Mouse (Mus musculus) heart, adult 18-20 months (tissue): Measurements from ENCODE around the gene Zswim4. TPM values are rescaled to one million over a fixed set of nuclear protein-coding genes. Genes with fewer than 3 reads are reported as not detected.
A peak's percentile ranks its signal among the peaks of the same experiment; 100 is the strongest.

ENCODE experiments used
- DNase-seq, 2 experiments: peaks; one replicate each; pipeline ENCODE4 v3.0.0; 2021 to 2022; ENCODE audit warnings: mixed read lengths in 1 of 2
- microRNA-seq, 2 experiments: library from miRNA; unstranded; fragments of <30 nt; microRNA quantifications; one replicate each; pipeline ENCODE4 v1.2.0; 2022
- total RNA-seq, 2 experiments: library from RNA; stranded (reverse); gene quantifications; 2 replicates each; pipeline ENCODE4 v1.2.3; 2021

Gene Zswim4
- total RNA-seq, 2 experiments from 2014 or later, result 6.4 to 6.6 TPM

GRCm38 (mm10) chr8:84183261-84184084 is 53.4 kb downstream of the Zswim4 start:
- DNase-seq, result peak in 1 of 2 experiments; percentile 43

GRCm38 (mm10) chr8:84182833-84183232 is 54.0 kb downstream of the Zswim4 start:
- DNase-seq, result no peak

- DNase-seq, result peak in 1 of 2 experiments; percentile 44
Observed at GRCm38 (mm10) chr8:84180530-84181190, 56.2 kb downstream of the Zswim4 start.

GRCm38 (mm10) chr8:84179946-84180345 is 56.9 kb downstream of the Zswim4 start:
- DNase-seq, result no peak

- no peak for DNase-seq
Observed at GRCm38 (mm10) chr8:84178592-84178991, 58.3 kb downstream of the Zswim4 start.

GRCm38 (mm10) chr8:84177405-84177804 is 59.5 kb downstream of the Zswim4 start:
- DNase-seq, result no peak

- DNase-seq, result no peak
Observed at GRCm38 (mm10) chr8:84176560-84176959, 60.3 kb downstream of the Zswim4 start.

- no peak for DNase-seq
Observed at GRCm38 (mm10) chr8:84173861-84174260, 63.0 kb downstream of the Zswim4 start.

GRCm38 (mm10) chr8:84170096-84170495 is 66.8 kb downstream of the Zswim4 start:
- DNase-seq, result no peak

- DNase-seq, result no peak
Observed at GRCm38 (mm10) chr8:84167696-84168095, 69.2 kb downstream of the Zswim4 start.

Small RNA genes lying within 50 kb of the gene (microRNA-seq; reads per million reads assigned to microRNA genes)
- gene Mir181c, result 327 to 513 reads per million in 2 experiments
- 947 to 1,058 reads per million in 2 experiments for gene Mir181d
- gene Mir23a, result 56,423 to 95,794 reads per million in 2 experiments
- 0 reads per million in 2 experiments for gene Mir24-2
- gene Mir27a, result 2,723 to 3,878 reads per million in 2 experiments
- 0 reads per million in 2 experiments for gene Mir3074-2

Other genes with a start within 250 kb of the Zswim4 start
- 10 to 100 TPM; 22.0 to 26.7 TPM for gene Samd1, start 239.4 kb downstream of the Zswim4 start, total RNA-seq
- under 1 TPM in 1 of 2 experiments, not detected in 1; 0.20 TPM for gene 1700067K01Rik, start 235.6 kb downstream of the Zswim4 start, total RNA-seq
- gene 2210011C24Rik, start 224.9 kb downstream of the Zswim4 start, total RNA-seq, result 1 to 10 TPM; 2.0 to 3.1 TPM
- under 1 TPM; 0.30 to 0.33 TPM for gene Palm3, start 215.6 kb downstream of the Zswim4 start, total RNA-seq
- gene Il27ra, start 194.5 kb downstream of the Zswim4 start, total RNA-seq, result 1 to 10 TPM; 3.1 to 5.4 TPM
- not detected for gene Rln3, start 192.1 kb downstream of the Zswim4 start, total RNA-seq
- 1 to 10 TPM; 4.2 to 5.0 TPM for gene Gm10643, start 171.9 kb downstream of the Zswim4 start, total RNA-seq
- 1 to 10 TPM; 8.3 to 9.1 TPM for gene Rfx1, start 170.2 kb downstream of the Zswim4 start, total RNA-seq
- 1 to 10 TPM; 7.2 to 7.3 TPM for gene Dcaf15, start 132.3 kb downstream of the Zswim4 start, total RNA-seq
- gene Podnl1, start 111.1 kb downstream of the Zswim4 start, total RNA-seq, result under 1 TPM in 1 of 2 experiments, not detected in 1; 0.10 TPM
- gene Cc2d1a, start 89.1 kb downstream of the Zswim4 start, total RNA-seq, result 10 to 100 TPM; 10.9 to 13.0 TPM
- gene 4930432K21Rik, start 89.0 kb downstream of the Zswim4 start, total RNA-seq, result under 1 TPM; 0.35 to 0.59 TPM
- 1 to 10 TPM in 1 of 2 experiments, not detected in 1; 1.2 TPM for gene Nanos3, start 51.8 kb downstream of the Zswim4 start, total RNA-seq
- 100 to 1,000 TPM; 213 to 219 TPM for gene D8Ertd738e, start 12.7 kb upstream of the Zswim4 start, total RNA-seq
- 10 to 100 TPM; 12.0 to 15.1 TPM for gene Mri1, start 20.3 kb upstream of the Zswim4 start, total RNA-seq
- gene Ccdc130, start 33.3 kb upstream of the Zswim4 start, total RNA-seq, result 10 to 100 TPM in 1 of 2 experiments, 1 to 10 TPM in 1; 8.8 to 11.0 TPM
- 1 to 10 TPM; 2.3 to 4.3 TPM for gene Cacna1a, start 151.4 kb upstream of the Zswim4 start, total RNA-seq